Mouse (Mus musculus) spleen, postnatal 10 days (tissue): ENCODE results near the gene Irak2.
A peak's percentile ranks its signal among the peaks of the same experiment; 100 is the strongest.

Experiments used
- DNase-seq, 2 experiments: peaks; one replicate each; pipeline ENCODE4 v3.0.0; 2021 to 2022; ENCODE audit warnings: low spot score in 2 of 2

Irak2 gene

GRCm38 (mm10) chr6:113639201-113639600 is 934 bp downstream of the Irak2 start:
- DNase-seq: no peak

- DNase-seq: no peak
These were observed 4.3 kb downstream of the Irak2 start for GRCm38 (mm10) chr6:113642605-113643004.

- DNase-seq: no peak
These were observed 4.8 kb downstream of the Irak2 start for GRCm38 (mm10) chr6:113643021-113643420.

GRCm38 (mm10) chr6:113643967-113644366 is 5.7 kb downstream of the Irak2 start:
- DNase-seq: no peak

- DNase-seq: no peak
These were observed 6.5 kb downstream of the Irak2 start for GRCm38 (mm10) chr6:113644808-113645207.

- no peak for DNase-seq
These were observed 11.3 kb downstream of the Irak2 start for GRCm38 (mm10) chr6:113649346-113650196.

GRCm38 (mm10) chr6:113650197-113650640 is 12.0 kb downstream of the Irak2 start:
- no peak for DNase-seq

- no peak for DNase-seq
These were observed 13.4 kb downstream of the Irak2 start for GRCm38 (mm10) chr6:113651626-113652025.

GRCm38 (mm10) chr6:113653551-113653950 is 15.3 kb downstream of the Irak2 start:
- DNase-seq: no peak

- no peak for DNase-seq
These were observed 15.8 kb downstream of the Irak2 start for GRCm38 (mm10) chr6:113654102-113654501.

GRCm38 (mm10) chr6:113654753-113655397 is 16.6 kb downstream of the Irak2 start:
- DNase-seq: no peak

- no peak for DNase-seq
These were observed 17.2 kb downstream of the Irak2 start for GRCm38 (mm10) chr6:113655475-113655874.

- no peak for DNase-seq
These were observed 18.6 kb downstream of the Irak2 start for GRCm38 (mm10) chr6:113656847-113657246.

- DNase-seq: no peak
These were observed 20.0 kb downstream of the Irak2 start for GRCm38 (mm10) chr6:113658226-113658625.

GRCm38 (mm10) chr6:113659648-113660491 is 21.6 kb downstream of the Irak2 start:
- no peak for DNase-seq

GRCm38 (mm10) chr6:113660492-113661352 is 22.5 kb downstream of the Irak2 start:
- peak in 1 of 2 experiments; percentile 43 for DNase-seq

GRCm38 (mm10) chr6:113661353-113662241 is 23.3 kb downstream of the Irak2 start:
- DNase-seq: peak; percentile 36 to 64

GRCm38 (mm10) chr6:113662964-113663700 is 24.9 kb downstream of the Irak2 start:
- no peak for DNase-seq

GRCm38 (mm10) chr6:113664305-113664704 is 26.0 kb downstream of the Irak2 start:
- no peak for DNase-seq
